Mouse (Mus musculus): ENCODE results near the gene Gm7982. TPM values are rescaled to one million over a fixed set of nuclear protein-coding genes. Genes with fewer than 3 reads are reported as not detected.
"Not testable (repeated sequence)": the region's sequence is repeated elsewhere in the genome, so short reads cannot be mapped to it uniquely, and the experiment has no call there.

The Gm7982 gene
- polyA plus RNA-seq (2014; fragmentation: Nextera tagmentation; extraction: Ambion mirVana), result not detected in 2 replicates

GRCm38 (mm10) chr5:95741714-95742113 is at the start of gene Gm7982:
Gene Gm7982, plus strand, starts transcription at chr5:95742014.
- not testable (repeated sequence) for H3K27ac ChIP-seq (replicated peaks; ENCODE audit: low read depth, low read length); H3K4me2 ChIP-seq (ENCODE audit: low read length); H3K9ac ChIP-seq (replicated peaks; ENCODE audit: low read length); ATAC-seq (ENCODE audit: low FRiP score, low TSS enrichment); DNase-seq; H3K27me3 ChIP-seq (ENCODE audit: control insufficient read depth, insufficient read depth, low read length); H3K4me1 ChIP-seq (ENCODE audit: control insufficient read depth, insufficient read depth, low read length); H3K9me3 ChIP-seq (ENCODE audit: control insufficient read depth, low read length); H3K36me3 ChIP-seq (ENCODE audit: control insufficient read depth, insufficient read depth, low read length); H3K4me3 ChIP-seq (replicated peaks; ENCODE audit: low read depth, low read length)
- WGBS, result no CpG with 5 or more reads among the region's 3 CpGs

DNA sequence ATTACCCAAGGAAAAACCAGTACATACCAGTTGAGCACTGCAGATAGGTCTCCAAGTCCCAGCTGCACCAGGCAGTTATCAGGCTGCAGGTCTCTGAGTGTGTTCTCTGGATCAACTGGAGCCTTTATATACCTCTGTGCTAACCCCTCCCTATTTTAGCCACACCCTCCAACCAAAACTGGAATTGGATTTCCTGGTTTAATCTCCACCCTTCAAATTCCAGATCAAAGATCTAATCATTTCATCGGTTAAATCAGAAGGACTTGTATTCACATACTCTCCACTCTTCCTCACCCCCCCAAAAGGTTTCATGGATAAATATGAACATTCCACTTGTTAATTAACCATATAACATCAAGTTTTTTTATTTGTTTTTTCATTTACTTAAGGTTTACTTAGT is 5.7 kb upstream of the Gm7982 start, which contains the start of gene Gm7978:
Gene Gm7978, minus strand, starts transcription at position 101 of the 400 bp plus-strand sequence.
- not testable (repeated sequence) for H3K9me3 ChIP-seq (ENCODE audit: control insufficient read depth, low read length); H3K36me3 ChIP-seq (ENCODE audit: control insufficient read depth, insufficient read depth, low read length); H3K9ac ChIP-seq (replicated peaks; ENCODE audit: low read length); H3K4me3 ChIP-seq (replicated peaks; ENCODE audit: low read depth, low read length); H3K4me2 ChIP-seq (ENCODE audit: low read length); H3K27me3 ChIP-seq (ENCODE audit: control insufficient read depth, insufficient read depth, low read length); DNase-seq; ATAC-seq (ENCODE audit: low FRiP score, low TSS enrichment); H3K4me1 ChIP-seq (ENCODE audit: control insufficient read depth, insufficient read depth, low read length); H3K27ac ChIP-seq (replicated peaks; ENCODE audit: low read depth, low read length)
- WGBS, result no CpG with 5 or more reads among the region's 1 CpGs

GRCm38 (mm10) chr5:95775690-95776089 is 33.9 kb downstream of the Gm7982 start, which contains the start of gene E330014E10Rik:
Gene E330014E10Rik, plus strand, starts transcription at chr5:95775990.
- H3K9me3 ChIP-seq (ENCODE audit: control insufficient read depth, low read length); H3K9ac ChIP-seq (replicated peaks; ENCODE audit: low read length); H3K27ac ChIP-seq (replicated peaks; ENCODE audit: low read depth, low read length); ATAC-seq (ENCODE audit: low FRiP score, low TSS enrichment); H3K27me3 ChIP-seq (ENCODE audit: control insufficient read depth, insufficient read depth, low read length); H3K4me3 ChIP-seq (replicated peaks; ENCODE audit: low read depth, low read length); H3K4me2 ChIP-seq (ENCODE audit: low read length); DNase-seq; H3K4me1 ChIP-seq (ENCODE audit: control insufficient read depth, insufficient read depth, low read length); H3K36me3 ChIP-seq (ENCODE audit: control insufficient read depth, insufficient read depth, low read length): not testable (repeated sequence)
- WGBS, result no CpG with 5 or more reads among the region's 2 CpGs

Other genes with a start within 250 kb of the Gm7982 start
- not detected in 2 replicates for gene Gm3286, start 231.3 kb upstream of the Gm7982 start, polyA plus RNA-seq (2014; fragmentation: Nextera tagmentation; extraction: Ambion mirVana)
- not detected in 2 replicates for gene Gm7971, start 147.1 kb upstream of the Gm7982 start, polyA plus RNA-seq (2014; fragmentation: Nextera tagmentation; extraction: Ambion mirVana)
- not detected in 2 replicates for gene Gm7978, start 5.8 kb upstream of the Gm7982 start, polyA plus RNA-seq (2014; fragmentation: Nextera tagmentation; extraction: Ambion mirVana)
- not detected in 2 replicates for gene E330014E10Rik, start 34.0 kb downstream of the Gm7982 start, polyA plus RNA-seq (2014; fragmentation: Nextera tagmentation; extraction: Ambion mirVana)
- 0.32 TPM in 1 of 2 replicates, not detected in the other for gene Cxcl13, start 214.9 kb downstream of the Gm7982 start, polyA plus RNA-seq (2014; fragmentation: Nextera tagmentation; extraction: Ambion mirVana)